ENCODE assay signal across 8 mouse cellular contexts in the genomic region with DNA sequence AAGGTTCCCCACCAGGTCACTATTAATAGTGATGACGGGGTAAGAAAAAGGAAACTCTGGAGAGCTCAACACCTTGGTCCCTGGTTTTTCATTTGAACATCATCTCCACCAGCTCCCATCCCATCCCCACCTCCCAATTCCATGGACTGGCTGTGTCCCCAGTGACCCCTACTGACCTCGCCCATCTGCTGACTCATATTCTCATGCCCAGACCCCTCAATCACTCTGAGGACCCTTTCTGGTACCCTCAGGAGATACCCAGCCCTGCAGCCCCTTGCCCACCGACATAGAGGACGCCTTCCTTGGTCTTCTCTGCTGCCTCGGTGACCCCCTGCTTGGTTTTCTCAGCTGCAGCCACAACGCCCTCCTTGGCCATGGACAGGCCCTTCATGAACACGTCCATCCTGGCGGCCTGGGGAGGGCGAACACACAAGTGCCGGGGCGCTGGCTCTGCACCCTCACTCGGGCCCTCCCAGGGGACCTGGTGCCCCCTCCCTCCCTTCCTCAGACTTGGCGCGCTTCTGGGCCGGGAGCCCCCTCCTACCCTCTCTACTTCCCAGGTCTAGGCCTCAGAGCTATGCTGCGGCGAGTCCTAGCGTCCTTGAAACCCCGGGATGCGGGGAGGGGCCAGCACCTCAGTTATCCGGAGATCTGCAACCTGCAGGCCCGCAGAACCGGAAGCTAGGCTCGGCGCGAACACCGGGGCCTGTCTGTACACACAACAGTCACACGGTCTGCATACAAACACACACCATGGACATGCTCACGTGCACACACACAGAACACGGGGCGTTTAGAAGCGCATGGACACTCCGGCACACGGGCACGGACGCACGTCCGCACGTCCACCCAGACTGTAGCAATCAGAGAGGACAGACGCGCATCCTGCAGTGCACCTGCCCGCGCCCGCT. TPM values are rescaled to one million over a fixed set of nuclear protein-coding genes. Genes with fewer than 3 reads are reported as not detected.
A peak's percentile ranks its signal among the peaks of the same experiment; 100 is the strongest.
DNase-seq lines count a peak whose midpoint lies in the region; ATAC-seq lines count a peak whose summit lies in the region.

No protein-coding gene starts in this region.

- DNase-seq in kidney, adult 8-10 months, result no peak
- peak; percentile 31 for DNase-seq in R1 (ENCODE audit: low read depth, low spot score)
- DNase-seq in embryonic facial prominence, embryonic 11.5 days (ENCODE audit: low spot score), result no peak
- peak; percentile 25 for DNase-seq in limb, embryonic 11.5 days (ENCODE audit: low spot score)
- DNase-seq in spleen, adult 12 weeks (ENCODE audit: low spot score), result no peak
- DNase-seq in ovary, postnatal 14 days (ENCODE audit: low spot score), result no peak

- WGBS in kidney, embryonic 15.5 days, result 4% methylated on average over 44 of the region's 44 CpGs
- WGBS in embryonic facial prominence, embryonic 11.5 days, result 5% methylated on average over 44 of the region's 44 CpGs
- 4% methylated on average over 44 of the region's 44 CpGs for WGBS in limb, embryonic 11.5 days
- 5% methylated on average over 44 of the region's 44 CpGs for WGBS in stomach, embryonic 16.5 days

- H3K36me3 ChIP-seq in kidney, embryonic 15.5 days, result no peaks in the 10 kb centered on the region
- H3K36me3 ChIP-seq in embryonic facial prominence, embryonic 11.5 days (replicated peaks; ENCODE audit: control insufficient read depth, insufficient read depth, low read depth, low read length), result no peaks in the 10 kb centered on the region
- H3K36me3 ChIP-seq in limb, embryonic 11.5 days (ENCODE audit: control insufficient read depth, insufficient read depth, low read length), result no peaks in the 10 kb centered on the region
- H3K36me3 ChIP-seq in stomach, embryonic 16.5 days (ENCODE audit: control insufficient read depth, insufficient read depth, low read length), result no peaks in the 10 kb centered on the region

- H3K4me2 ChIP-seq in kidney, embryonic 15.5 days, result peak overlapping the region; percentile 61
- peak overlapping the region; percentile 61 for H3K4me2 ChIP-seq in embryonic facial prominence, embryonic 11.5 days (ENCODE audit: low read depth, low read length)
- H3K4me2 ChIP-seq in limb, embryonic 11.5 days (ENCODE audit: low read depth, severe bottlenecking), result peak overlapping the region; percentile 49
- peak overlapping the region; percentile 47 for H3K4me2 ChIP-seq in stomach, embryonic 16.5 days (ENCODE audit: low read depth, low read length)

- no peak overlapping the region for H3K9ac ChIP-seq in kidney, embryonic 15.5 days
- no peak overlapping the region; the same call in 1 of the 2 replicates for H3K9ac ChIP-seq in embryonic facial prominence, embryonic 11.5 days (replicated peaks; ENCODE audit: low read length)
- H3K9ac ChIP-seq in limb, embryonic 11.5 days (ENCODE audit: low read length), result no peak overlapping the region
- no peak overlapping the region for H3K9ac ChIP-seq in stomach, embryonic 16.5 days (ENCODE audit: low read length)

- peak overlapping the region; percentile 35 for H3K4me3 ChIP-seq in kidney, embryonic 15.5 days (replicated peaks)
- peak overlapping the region; percentile 32 for H3K4me3 ChIP-seq in embryonic facial prominence, embryonic 11.5 days (ENCODE audit: low read depth, low read length)
- peak overlapping the region; percentile 26 for H3K4me3 ChIP-seq in limb, embryonic 11.5 days (ENCODE audit: low read depth, low read length)
- H3K4me3 ChIP-seq in stomach, embryonic 16.5 days (replicated peaks; ENCODE audit: low read length), result peak overlapping the region; percentile 35

- no peak overlapping the region for H3K27ac ChIP-seq in kidney, embryonic 15.5 days
- no peak overlapping the region for H3K27ac ChIP-seq in embryonic facial prominence, embryonic 11.5 days (replicated peaks; ENCODE audit: low read depth, low read length)
- H3K27ac ChIP-seq in limb, embryonic 11.5 days (replicated peaks; ENCODE audit: low read depth, low read length), result no peak overlapping the region
- no peak overlapping the region for H3K27ac ChIP-seq in stomach, embryonic 16.5 days (ENCODE audit: low read length)

- no peaks in the 10 kb centered on the region for H3K9me3 ChIP-seq in kidney, embryonic 15.5 days (replicated peaks)
- no peaks in the 10 kb centered on the region for H3K9me3 ChIP-seq in embryonic facial prominence, embryonic 11.5 days (replicated peaks; ENCODE audit: control insufficient read depth, low read length)
- no peaks in the 10 kb centered on the region for H3K9me3 ChIP-seq in limb, embryonic 11.5 days (ENCODE audit: control insufficient read depth, low read length)
- H3K9me3 ChIP-seq in stomach, embryonic 16.5 days (replicated peaks; ENCODE audit: control insufficient read depth, low read length), result no peaks in the 10 kb centered on the region

- H3K27me3 ChIP-seq in kidney, embryonic 15.5 days, result peaks cover 74% of the 10 kb centered on the region
- peaks cover 46% of the 10 kb centered on the region for H3K27me3 ChIP-seq in embryonic facial prominence, embryonic 11.5 days (ENCODE audit: control insufficient read depth, insufficient read depth, low read length)
- peaks cover 54% of the 10 kb centered on the region for H3K27me3 ChIP-seq in limb, embryonic 11.5 days (ENCODE audit: control insufficient read depth, insufficient read depth, low read length)
- H3K27me3 ChIP-seq in stomach, embryonic 16.5 days (ENCODE audit: control insufficient read depth, insufficient read depth, low read length), result peaks cover 45% of the 10 kb centered on the region

- H3K4me1 ChIP-seq in kidney, embryonic 15.5 days, result peaks cover 14% of the 10 kb centered on the region
- H3K4me1 ChIP-seq in embryonic facial prominence, embryonic 11.5 days (ENCODE audit: control insufficient read depth, insufficient read depth, low read length), result peaks cover 3% of the 10 kb centered on the region; the same call in 1 of the 2 replicates
- no peaks in the 10 kb centered on the region; the same call in 1 of the 2 replicates for H3K4me1 ChIP-seq in limb, embryonic 11.5 days (ENCODE audit: control insufficient read depth, insufficient read depth, low read length)
- H3K4me1 ChIP-seq in stomach, embryonic 16.5 days (ENCODE audit: control insufficient read depth, insufficient read depth, low read length), result peaks cover 8% of the 10 kb centered on the region; the same call in 1 of the 2 replicates

- ATAC-seq in kidney, embryonic 15.5 days (replicated peaks; ENCODE audit: low FRiP score), result 0 out of 2 replicates have a peak, but pooled peaks have one; percentile 33
- ATAC-seq in embryonic facial prominence, embryonic 11.5 days (replicated peaks; ENCODE audit: insufficient number of reproducible peaks, low FRiP score, low TSS enrichment, low read depth), result no peak
- no peak for ATAC-seq in limb, embryonic 11.5 days (ENCODE audit: insufficient number of reproducible peaks, low FRiP score, low TSS enrichment, low read depth)
- no peak; the same call in 1 of the 2 replicates for ATAC-seq in stomach, embryonic 16.5 days (ENCODE audit: insufficient read depth, low FRiP score)

RNA-seq across cellular contexts. Expression of gene Sncb, which starts 0.9 kb away (rescaled TPM):
- 0.15 and 0.29 TPM in 2 replicates for polyA plus RNA-seq in kidney, embryonic 15.5 days (2015; fragmentation: Nextera tagmentation; extraction: Ambion mirVana)
- polyA plus RNA-seq in embryonic facial prominence, embryonic 11.5 days (2014; fragmentation: Nextera tagmentation; extraction: Ambion mirVana), result 0.36 and 0.46 TPM in 2 replicates
- polyA plus RNA-seq in limb, embryonic 11.5 days (2014; fragmentation: Nextera tagmentation; extraction: Ambion mirVana), result not detected in 2 replicates
- 0.52 and 0.72 TPM in 2 replicates for polyA plus RNA-seq in stomach, embryonic 16.5 days (2015; fragmentation: Nextera tagmentation; extraction: Ambion mirVana)

RNA-seq across cellular contexts. Expression of gene Gprin1, which starts 15.9 kb away (rescaled TPM):
- polyA plus RNA-seq in kidney, embryonic 15.5 days (2015; fragmentation: Nextera tagmentation; extraction: Ambion mirVana), result 0.14 and 0.27 TPM in 2 replicates
- 3.0 and 3.4 TPM in 2 replicates for polyA plus RNA-seq in embryonic facial prominence, embryonic 11.5 days (2014; fragmentation: Nextera tagmentation; extraction: Ambion mirVana)
- 0.55 and 0.68 TPM in 2 replicates for polyA plus RNA-seq in limb, embryonic 11.5 days (2014; fragmentation: Nextera tagmentation; extraction: Ambion mirVana)
- polyA plus RNA-seq in stomach, embryonic 16.5 days (2015; fragmentation: Nextera tagmentation; extraction: Ambion mirVana), result 0.19 and 0.22 TPM in 2 replicates

RNA-seq across cellular contexts. Expression of gene Eif4e1b, which starts 18.3 kb away (rescaled TPM):
- not detected in 2 replicates for polyA plus RNA-seq in kidney, embryonic 15.5 days (2015; fragmentation: Nextera tagmentation; extraction: Ambion mirVana)
- not detected in 2 replicates for polyA plus RNA-seq in embryonic facial prominence, embryonic 11.5 days (2014; fragmentation: Nextera tagmentation; extraction: Ambion mirVana)
- polyA plus RNA-seq in limb, embryonic 11.5 days (2014; fragmentation: Nextera tagmentation; extraction: Ambion mirVana), result not detected in 2 replicates
- polyA plus RNA-seq in stomach, embryonic 16.5 days (2015; fragmentation: Nextera tagmentation; extraction: Ambion mirVana), result not detected in 2 replicates

RNA-seq across cellular contexts. Expression of gene Tspan17, which starts 23.6 kb away (rescaled TPM):
- 11.4 and 13.4 TPM in 2 replicates for polyA plus RNA-seq in kidney, embryonic 15.5 days (2015; fragmentation: Nextera tagmentation; extraction: Ambion mirVana)
- 6.7 and 8.5 TPM in 2 replicates for polyA plus RNA-seq in embryonic facial prominence, embryonic 11.5 days (2014; fragmentation: Nextera tagmentation; extraction: Ambion mirVana)
- polyA plus RNA-seq in limb, embryonic 11.5 days (2014; fragmentation: Nextera tagmentation; extraction: Ambion mirVana), result 1.7 and 1.8 TPM in 2 replicates
- 14.5 and 17.7 TPM in 2 replicates for polyA plus RNA-seq in stomach, embryonic 16.5 days (2015; fragmentation: Nextera tagmentation; extraction: Ambion mirVana)

Comparison
In these comparisons a context has a peak if more than half of its experiments do, and no peak if none do; other contexts are left out.
1. DNase-seq: peak in R1 (single experiment) and limb, embryonic 11.5 days (single experiment); none in kidney, adult 8-10 months (0 of 2), embryonic facial prominence, embryonic 11.5 days (single experiment), spleen, adult 12 weeks (single experiment) and ovary, postnatal 14 days (single experiment).
2. Peak in every context shown above with its lines, with median percentiles within 50 percentile points of each other: H3K4me2 ChIP-seq and H3K4me3 ChIP-seq.